Mouse (Mus musculus) kidney, adult 11 months (tissue): Measurements from ENCODE around the gene Olfr1012.
"Not testable (repeated sequence)": the region's sequence is repeated elsewhere in the genome, so short reads cannot be mapped to it uniquely, and the experiment has no call there.

Experiments used
- DNase-seq: peaks from one replicate; pipeline ENCODE4 v3.0.0; 2022

Olfr1012 gene

GRCm38 (mm10) chr2:85762666-85763065 lies at the start of gene Olfr1012:
TSS of gene Olfr1012 (minus strand) at chr2:85762766.
- DNase-seq = no peak

GRCm38 (mm10) chr2:85804501-85804900 lies 41.9 kb upstream of the Olfr1012 start:
- no peak for DNase-seq

GRCm38 (mm10) chr2:85802444-85802843 lies 39.9 kb upstream of the Olfr1012 start, which contains the start of gene Olfr1016:
TSS of gene Olfr1016 (minus strand) at chr2:85802544.
- DNase-seq = no peak

DNA sequence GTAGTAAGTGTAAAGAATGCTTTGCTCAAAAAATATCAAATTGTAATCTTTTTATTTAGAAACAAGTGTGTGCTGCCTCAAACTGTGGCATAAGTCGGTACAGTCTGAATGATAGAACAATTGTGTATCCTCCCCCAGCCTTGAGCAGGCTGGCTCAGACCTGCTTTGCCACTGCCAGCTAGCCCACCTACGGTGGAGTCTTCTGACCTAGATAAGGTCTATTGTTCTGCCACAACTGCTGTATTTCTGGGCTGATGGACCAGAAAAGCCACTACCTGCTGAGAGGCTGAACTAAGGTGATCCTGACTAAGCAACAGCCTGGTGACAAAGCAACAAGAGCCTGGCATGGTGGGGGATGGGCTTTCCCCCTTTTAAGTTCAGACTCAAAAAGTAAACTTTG lies 29.8 kb upstream of the Olfr1012 start:
- no peak for DNase-seq

DNA sequence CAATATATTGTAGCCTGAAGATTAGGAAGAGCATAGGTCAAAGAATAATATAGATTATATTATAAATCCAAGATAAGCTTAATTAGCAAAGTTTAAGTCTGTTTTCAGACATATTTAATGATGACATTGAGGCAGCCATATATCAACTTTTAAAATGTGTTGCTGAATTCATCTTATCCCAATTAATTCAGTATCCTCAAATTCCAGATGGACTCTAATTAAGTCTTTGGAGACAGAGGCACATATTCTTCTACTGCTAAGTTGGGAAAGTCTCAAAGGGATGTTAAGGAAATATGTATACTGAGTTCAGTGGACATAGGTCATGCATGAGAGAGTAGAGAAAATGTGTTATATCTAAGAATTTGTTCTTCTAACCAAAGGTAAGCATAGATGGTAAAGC lies 19.2 kb upstream of the Olfr1012 start, which contains the start of gene Olfr1015:
Olfr1015 (plus strand) TSS at position 301 of the 400 bp plus-strand sequence.
- no peak for DNase-seq

- DNase-seq = no peak
These were observed 9.8 kb upstream of the Olfr1012 start, which contains the start of gene Olfr1014 for GRCm38 (mm10) chr2:85772413-85772812. TSS of gene Olfr1014 (plus strand) at chr2:85772713.

GRCm38 (mm10) chr2:85766798-85767197 lies 4.2 kb upstream of the Olfr1012 start, which contains the start of gene Olfr1013:
TSS of gene Olfr1013 (plus strand) at chr2:85767098.
- DNase-seq = no peak

DNA sequence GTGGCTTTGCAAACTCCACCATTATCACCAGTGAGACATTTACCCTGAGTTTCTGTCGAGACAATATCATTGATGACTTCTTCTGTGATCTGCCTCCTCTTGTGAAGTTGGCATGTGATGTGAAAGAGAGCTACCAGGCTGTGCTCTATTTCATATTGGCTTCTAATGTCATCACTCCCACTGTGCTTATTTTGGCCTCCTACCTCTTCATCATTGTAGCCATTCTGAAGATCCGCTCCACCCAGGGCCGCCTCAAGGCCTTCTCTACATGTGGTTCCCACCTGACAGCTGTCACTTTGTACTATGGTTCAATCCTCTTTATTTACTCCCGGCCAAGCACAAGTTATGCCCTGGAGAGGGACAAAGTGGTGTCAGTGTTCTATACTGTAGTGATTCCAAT lies 8.7 kb downstream of the Olfr1012 start:
- DNase-seq = no peak

GRCm38 (mm10) chr2:85725793-85726192 lies 36.8 kb downstream of the Olfr1012 start:
- no peak for DNase-seq

GRCm38 (mm10) chr2:85715119-85715518 lies 47.4 kb downstream of the Olfr1012 start, which contains the start of gene Olfr1009:
TSS of gene Olfr1009 (plus strand) at chr2:85715419.
- no peak for DNase-seq

DNA sequence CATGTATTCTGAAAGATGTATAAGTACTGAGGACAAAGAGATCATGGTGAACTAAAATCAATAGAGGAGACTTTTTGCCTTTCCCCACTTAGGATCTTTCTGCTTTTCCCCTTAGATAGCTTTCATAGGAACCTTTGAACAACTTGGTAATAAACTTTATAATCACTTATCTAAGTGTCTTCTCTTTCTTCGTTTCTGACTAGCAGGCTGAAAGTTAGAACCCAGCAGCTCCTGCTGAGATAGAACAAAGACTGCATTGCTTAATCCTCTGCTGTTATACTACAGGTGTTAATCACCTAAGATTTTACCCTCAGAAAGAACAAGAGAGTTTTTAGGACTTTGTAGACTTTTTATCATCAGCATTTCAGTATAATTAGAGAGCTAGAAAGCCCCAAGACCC lies 51.4 kb downstream of the Olfr1012 start:
- no peak for DNase-seq

- not testable (repeated sequence) for DNase-seq
These were observed 51.9 kb downstream of the Olfr1012 start for GRCm38 (mm10) chr2:85710680-85711079.
